Mouse (Mus musculus) midbrain, embryonic 12.5 days (tissue): ENCODE measurements around the gene Sept6. TPM values are rescaled to one million over a fixed set of nuclear protein-coding genes. Genes with fewer than 3 reads are reported as not detected.

Source experiments
- ATAC-seq: fragments of 200-750 bp; cut with Nextera tagmentation; 2 replicates; pipeline ENCODE4 v1.8.0; 2017; ENCODE audit warnings: low read depth, moderate TSS enrichment, moderate library complexity; ENCODE audit not compliant: low FRiP score
- H3K27ac ChIP-seq: fragments of 300-500 bp; sonication (generic); replicated peaks from 2 replicates; pipeline ENCODE4 v1.5.1; 2016; ENCODE audit warnings: mild to moderate bottlenecking
- H3K27me3 ChIP-seq: fragments of 300-500 bp; sonication (generic); 2 replicates; pipeline ENCODE4 v1.6.1; 2016; ENCODE audit warnings: mild to moderate bottlenecking
- H3K36me3 ChIP-seq: fragments of 300-500 bp; sonication (generic); 2 replicates; pipeline ENCODE4 v1.6.1; 2016
- H3K4me1 ChIP-seq: fragments of 300-500 bp; sonication (generic); 2 replicates; pipeline ENCODE4 v1.6.1; 2016
- H3K4me2 ChIP-seq: fragments of 300-500 bp; sonication (generic); replicated peaks from 2 replicates; pipeline ENCODE4 v1.6.1; 2016; ENCODE audit warnings: mild to moderate bottlenecking, moderate library complexity
- H3K4me3 ChIP-seq: fragments of 300-500 bp; sonication (generic); 2 replicates; pipeline ENCODE4 v1.5.1; 2016; ENCODE audit warnings: mild to moderate bottlenecking
- H3K9ac ChIP-seq: fragments of 300-500 bp; sonication (generic); replicated peaks from 2 replicates; pipeline ENCODE4 v1.6.1; 2016; ENCODE audit warnings: mild to moderate bottlenecking, moderate library complexity
- H3K9me3 ChIP-seq: fragments of 300-500 bp; sonication (generic); 2 replicates; pipeline ENCODE4 v1.6.1; 2016; ENCODE audit warnings: mild to moderate bottlenecking
- WGBS: fragments of 180-500 bp; shearing (Covaris S2); methylation state at CpG from one replicate; pipeline ENCODE4 v1.1.7; 2016; 5-methylcytosine and 5-hydroxymethylcytosine counted together
- polyA plus RNA-seq: library from polyadenylated mRNA; unstranded; fragments of >200 nt; fragmentation: Nextera tagmentation; extraction: Ambion mirVana; gene quantifications from 2 replicates; pipeline ENCODE4 v1.2.1, GENCODE M21; 2016

The Sept6 gene
- polyA plus RNA-seq, 1 experiment from 2014 or later: 55.5 TPM

DNA sequence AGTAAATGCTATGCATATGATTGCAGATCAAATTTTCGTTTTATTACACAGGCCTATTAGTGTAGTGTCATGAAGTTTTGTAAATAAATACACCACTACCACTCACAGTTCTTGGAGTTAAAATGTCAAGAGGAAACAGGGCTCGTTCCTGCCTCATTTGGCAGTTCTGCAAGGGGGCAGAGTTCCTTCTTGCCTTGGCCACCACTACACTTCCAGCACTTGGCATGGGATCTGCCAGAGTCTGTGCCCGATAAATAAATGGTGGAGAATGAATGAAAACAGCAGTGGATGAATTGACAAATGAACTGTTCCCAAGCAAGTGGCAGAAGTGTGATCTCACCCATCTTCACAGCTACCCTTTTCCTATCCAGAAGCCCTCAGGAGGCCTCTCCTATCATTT lies 6.6 kb downstream of the Sept6 start:
- Histone ChIP-seq H3K9ac (no peak overlapping the region), H3K27ac (no peak overlapping the region), H3K36me3 (no peaks in the 10 kb centered on the region), H3K4me3 (no peak overlapping the region), H3K27me3 (no peaks in the 10 kb centered on the region), H3K4me1 (peaks cover 5% of the 10 kb centered on the region; the same call in 1 of the 2 replicates), H3K4me2 (no peak overlapping the region), H3K9me3 (no peaks in the 10 kb centered on the region)
- ATAC-seq: no peak
- 76% methylated on average over 3 of the region's 3 CpGs for WGBS

DNA sequence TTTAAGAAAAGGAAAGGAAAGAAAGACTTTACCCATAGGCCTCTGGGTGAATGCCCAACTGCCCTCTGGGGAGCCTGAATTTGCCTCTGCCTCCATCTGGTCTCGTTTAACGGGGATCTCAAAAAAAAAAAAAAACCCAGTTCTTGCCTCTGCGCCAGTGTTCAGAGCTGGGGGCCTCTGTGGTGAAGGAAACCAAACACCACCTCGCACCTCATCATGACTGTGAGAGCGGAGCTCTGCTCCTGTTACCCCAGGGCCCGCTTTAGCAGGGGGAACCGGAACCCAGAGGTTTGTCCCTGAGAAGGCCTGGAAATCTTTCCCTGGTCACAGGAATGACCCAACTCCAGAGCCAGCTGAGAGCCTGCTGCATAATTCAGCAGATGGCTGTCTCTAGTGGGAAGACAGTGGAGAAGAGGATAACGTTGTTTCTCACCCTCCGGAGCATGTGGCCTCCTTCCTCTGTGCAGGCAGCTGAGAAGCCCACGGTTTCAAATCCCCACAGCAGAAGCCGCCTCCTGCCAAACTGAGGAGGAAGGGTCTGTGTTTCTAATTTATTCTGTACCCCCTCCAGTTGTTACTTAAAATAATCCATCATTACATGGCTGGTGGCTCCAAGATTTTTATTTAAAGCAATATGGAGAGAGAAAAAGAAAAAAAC lies 7.8 kb downstream of the Sept6 start:
- no peaks in the 10 kb centered on the region for H3K9me3 ChIP-seq

GRCm38 (mm10) chrX:36982892-36983653 lies 8.5 kb downstream of the Sept6 start:
- no peak overlapping the region for H3K4me2 ChIP-seq
- H3K9me3 ChIP-seq: no peaks in the 10 kb centered on the region
- H3K27me3 ChIP-seq: no peaks in the 10 kb centered on the region
- H3K36me3 ChIP-seq: no peaks in the 10 kb centered on the region
- H3K9ac ChIP-seq: no peak overlapping the region
- 77% methylated on average over 8 of the region's 8 CpGs for WGBS
- H3K4me3 ChIP-seq: no peak overlapping the region
- H3K4me1 ChIP-seq: peaks cover 3% of the 10 kb centered on the region; the same call in 1 of the 2 replicates
- H3K27ac ChIP-seq: no peak overlapping the region
- no peak for ATAC-seq

More for the DNA sequence above, 7.8 kb downstream of the Sept6 start:
- Histone ChIP-seq H3K4me3 (no peak overlapping the region), H3K4me2 (no peak overlapping the region), H3K27me3 (no peaks in the 10 kb centered on the region), H3K27ac (0 out of 2 replicates have a peak overlapping the region, but pooled peaks have one; percentile 15), H3K9ac (no peak overlapping the region), H3K36me3 (no peaks in the 10 kb centered on the region), H3K4me1 (peaks cover 5% of the 10 kb centered on the region; the same call in 1 of the 2 replicates)
- 60% methylated on average over 11 of the region's 11 CpGs for WGBS
- no peak for ATAC-seq

DNA sequence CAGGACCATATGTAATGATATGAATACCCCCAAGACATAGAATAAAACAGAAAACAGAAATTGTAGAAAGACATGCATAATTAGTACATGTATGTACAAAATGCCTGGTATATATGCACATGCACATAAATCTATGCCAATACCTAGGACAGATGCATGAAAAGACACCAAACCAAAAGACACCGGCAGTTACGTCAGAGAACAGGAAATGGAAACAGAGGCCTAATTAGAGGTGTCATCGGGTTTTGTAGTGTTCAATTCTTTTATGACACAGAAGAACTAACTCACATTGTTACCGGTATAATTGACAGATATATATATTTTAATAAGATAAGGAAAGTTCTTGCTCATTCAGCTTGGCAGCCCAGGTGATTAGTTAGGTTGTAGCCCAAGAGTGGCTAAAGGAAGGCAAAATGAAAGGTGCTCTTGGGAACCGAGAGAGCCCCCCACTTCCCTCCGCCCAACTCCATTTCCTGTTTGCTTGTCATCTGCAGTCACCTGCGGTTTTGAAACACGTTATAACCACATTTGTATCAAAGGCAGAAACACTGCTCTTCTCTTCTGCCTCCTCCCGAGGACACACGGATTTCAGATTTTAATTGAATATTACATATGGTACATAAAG lies 10.9 kb downstream of the Sept6 start:
- Histone ChIP-seq H3K9me3 (no peaks in the 10 kb centered on the region), H3K36me3 (no peaks in the 10 kb centered on the region), H3K4me3 (no peak overlapping the region), H3K4me2 (no peak overlapping the region), H3K27me3 (no peaks in the 10 kb centered on the region), H3K4me1 (no peaks in the 10 kb centered on the region; the same call in 1 of the 2 replicates), H3K27ac (no peak overlapping the region), H3K9ac (no peak overlapping the region)
- 87% methylated on average over 10 of the region's 10 CpGs for WGBS
- ATAC-seq: no peak

- peaks cover 4% of the 10 kb centered on the region; the same call in 1 of the 2 replicates for H3K36me3 ChIP-seq
- H3K9me3 ChIP-seq: no peaks in the 10 kb centered on the region
- ATAC-seq: no peak
- no peak overlapping the region for H3K4me3 ChIP-seq
- H3K27ac ChIP-seq: no peak overlapping the region
- H3K4me2 ChIP-seq: no peak overlapping the region
- H3K4me1 ChIP-seq: no peaks in the 10 kb centered on the region
- WGBS: 90% methylated on average over 2 of the region's 2 CpGs
- H3K27me3 ChIP-seq: no peaks in the 10 kb centered on the region
- H3K9ac ChIP-seq: no peak overlapping the region
These were observed 13.7 kb downstream of the Sept6 start for GRCm38 (mm10) chrX:36977863-36978262.

DNA sequence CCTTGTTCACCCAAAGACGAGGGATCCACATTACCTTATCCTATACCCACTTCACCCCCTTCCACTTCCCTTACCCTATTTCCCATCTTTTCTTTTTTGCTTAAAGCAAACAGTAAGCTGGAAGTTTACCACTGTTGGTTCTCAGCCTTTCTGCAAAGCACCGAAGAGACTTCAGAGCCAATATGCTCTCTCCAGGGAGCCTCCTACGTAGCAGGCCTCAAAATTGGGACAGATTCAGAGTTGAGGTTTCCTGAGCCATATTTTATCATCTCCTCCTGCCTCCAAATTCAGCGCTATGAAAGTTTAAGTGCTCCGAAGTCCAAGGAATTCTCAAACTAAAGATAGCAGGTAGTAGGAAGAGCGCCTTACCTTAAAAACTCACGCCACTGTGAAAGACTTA lies 14.6 kb downstream of the Sept6 start:
- ATAC-seq: no peak
- Histone ChIP-seq H3K4me2 (no peak overlapping the region), H3K27ac (no peak overlapping the region), H3K4me3 (no peak overlapping the region), H3K36me3 (peaks cover 5% of the 10 kb centered on the region; the same call in 1 of the 2 replicates), H3K4me1 (no peaks in the 10 kb centered on the region), H3K9me3 (no peaks in the 10 kb centered on the region), H3K9ac (no peak overlapping the region), H3K27me3 (no peaks in the 10 kb centered on the region)
- WGBS: 93% methylated on average over 7 of the region's 7 CpGs

- Histone ChIP-seq H3K36me3 (peaks cover 5% of the 10 kb centered on the region; the same call in 1 of the 2 replicates), H3K9ac (no peak overlapping the region), H3K4me1 (no peaks in the 10 kb centered on the region), H3K27me3 (no peaks in the 10 kb centered on the region), H3K9me3 (no peaks in the 10 kb centered on the region), H3K4me2 (no peak overlapping the region), H3K4me3 (no peak overlapping the region), H3K27ac (no peak overlapping the region)
- ATAC-seq: no peak
- WGBS: 83% methylated on average over 4 of the region's 4 CpGs
These were observed 15.3 kb downstream of the Sept6 start for GRCm38 (mm10) chrX:36976272-36976671.

DNA sequence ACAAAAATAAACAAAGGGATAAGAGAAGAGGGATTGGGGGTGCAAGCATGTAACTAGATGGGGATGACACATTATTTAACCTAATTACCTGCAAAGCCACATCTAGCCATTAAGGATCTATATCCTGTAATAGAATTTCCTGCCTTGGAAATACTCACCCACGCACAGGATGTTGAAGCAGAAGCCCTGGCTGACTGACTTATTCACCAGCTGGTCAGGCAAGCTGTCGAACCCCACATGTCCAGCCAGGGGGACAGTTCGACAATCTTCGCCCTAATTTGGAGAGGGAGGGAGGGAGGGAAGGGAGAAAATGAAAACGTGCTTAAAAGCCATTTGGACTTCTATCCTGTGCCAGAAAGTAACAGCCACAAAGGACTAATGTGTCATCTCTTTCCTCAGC lies 16.7 kb downstream of the Sept6 start:
- ATAC-seq: no peak
- no peaks in the 10 kb centered on the region for H3K27me3 ChIP-seq
- no peak overlapping the region for H3K9ac ChIP-seq
- H3K36me3 ChIP-seq: peaks cover 5% of the 10 kb centered on the region; the same call in 1 of the 2 replicates
- H3K4me3 ChIP-seq: no peak overlapping the region
- H3K4me1 ChIP-seq: no peaks in the 10 kb centered on the region
- H3K4me2 ChIP-seq: no peak overlapping the region
- no peaks in the 10 kb centered on the region for H3K9me3 ChIP-seq
- no peak overlapping the region for H3K27ac ChIP-seq
- 82% methylated on average over 5 of the region's 5 CpGs for WGBS

DNA sequence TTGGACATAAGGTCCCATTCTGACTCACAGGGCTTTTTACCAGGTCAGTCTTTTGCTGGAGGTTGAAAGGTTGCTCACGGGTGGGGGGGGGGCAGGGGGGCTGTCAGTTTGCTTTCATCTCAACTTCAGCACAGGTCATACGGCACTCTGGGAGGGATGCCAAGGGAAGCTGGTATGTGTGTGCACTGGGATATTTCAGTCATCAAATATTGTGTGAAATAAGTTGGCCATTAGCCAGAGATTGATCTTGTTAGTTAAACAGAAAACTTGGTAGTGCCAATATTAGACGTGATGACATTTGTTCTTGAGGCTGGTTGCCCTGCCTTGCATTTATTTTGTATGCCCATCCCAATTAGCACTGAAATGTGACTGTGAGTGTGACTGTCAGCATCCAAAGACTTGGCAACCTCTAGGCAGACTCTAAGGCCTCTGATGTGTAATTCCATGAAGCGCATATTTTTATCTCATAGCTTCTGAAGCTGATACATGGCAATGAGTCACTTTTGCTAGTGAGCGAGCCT lies 18.6 kb downstream of the Sept6 start:
- H3K27me3 ChIP-seq: no peaks in the 10 kb centered on the region
- peaks cover 5% of the 10 kb centered on the region; the same call in 1 of the 2 replicates for H3K36me3 ChIP-seq
- no peak overlapping the region for H3K4me2 ChIP-seq
- no peak overlapping the region for H3K27ac ChIP-seq
- H3K9me3 ChIP-seq: no peaks in the 10 kb centered on the region
- H3K4me3 ChIP-seq: no peak overlapping the region
- WGBS: 90% methylated on average over 5 of the region's 5 CpGs
- H3K9ac ChIP-seq: no peak overlapping the region
- no peaks in the 10 kb centered on the region for H3K4me1 ChIP-seq
- ATAC-seq: no peak

GRCm38 (mm10) chrX:36971156-36971555 lies 20.4 kb downstream of the Sept6 start:
- Histone ChIP-seq H3K4me3 (no peak overlapping the region), H3K9me3 (no peaks in the 10 kb centered on the region), H3K27me3 (no peaks in the 10 kb centered on the region), H3K4me1 (no peaks in the 10 kb centered on the region), H3K36me3 (peaks cover 9% of the 10 kb centered on the region; the same call in 1 of the 2 replicates), H3K27ac (no peak overlapping the region), H3K9ac (no peak overlapping the region), H3K4me2 (no peak overlapping the region)
- no peak for ATAC-seq
- WGBS: 87% methylated on average over 4 of the region's 4 CpGs

DNA sequence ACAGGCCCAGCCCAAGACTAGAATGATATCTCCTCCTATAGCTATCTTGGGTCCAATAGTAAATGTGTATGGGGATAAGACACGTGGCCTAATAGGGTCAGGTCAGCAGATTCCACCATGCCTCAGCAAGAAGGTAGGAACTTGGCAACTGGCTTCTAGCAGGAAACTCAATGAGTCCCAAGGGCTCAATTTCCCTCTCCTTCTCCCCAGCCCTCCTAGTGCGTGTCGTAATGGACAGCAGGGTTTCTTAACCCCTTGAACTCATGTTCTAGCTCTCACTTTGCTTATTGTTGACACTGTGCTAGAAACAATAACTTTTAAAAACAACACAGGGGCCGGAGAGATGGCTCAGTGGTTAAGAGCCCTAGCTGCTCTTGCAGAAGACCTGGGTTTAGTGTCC lies 22.1 kb downstream of the Sept6 start:
- H3K4me1 ChIP-seq: no peaks in the 10 kb centered on the region
- H3K9me3 ChIP-seq: no peaks in the 10 kb centered on the region
- no peak overlapping the region for H3K4me3 ChIP-seq
- no peak for ATAC-seq
- no peak overlapping the region for H3K27ac ChIP-seq
- peaks cover 10% of the 10 kb centered on the region; the same call in 1 of the 2 replicates for H3K36me3 ChIP-seq
- no peaks in the 10 kb centered on the region for H3K27me3 ChIP-seq
- 71% methylated on average over 4 of the region's 4 CpGs for WGBS
- no peak overlapping the region for H3K9ac ChIP-seq
- H3K4me2 ChIP-seq: no peak overlapping the region

- no peaks in the 10 kb centered on the region for H3K27me3 ChIP-seq
- no peaks in the 10 kb centered on the region for H3K36me3 ChIP-seq
- 85% methylated on average over 2 of the region's 2 CpGs for WGBS
- H3K9ac ChIP-seq: no peak overlapping the region
- H3K4me2 ChIP-seq: no peak overlapping the region
- H3K4me3 ChIP-seq: no peak overlapping the region
- no peak for ATAC-seq
- H3K27ac ChIP-seq: no peak overlapping the region
- H3K9me3 ChIP-seq: no peaks in the 10 kb centered on the region
- no peaks in the 10 kb centered on the region for H3K4me1 ChIP-seq
These were observed 34.9 kb downstream of the Sept6 start for GRCm38 (mm10) chrX:36956674-36957073.
